Mouse (Mus musculus) right cerebral cortex, postnatal 36 days (tissue): ENCODE data around the gene Scfd1.

Source experiments
- DNase-seq, 2 experiments: peaks; one replicate each; pipeline ENCODE4 v3.0.0; 2022; ENCODE audit warnings: low spot score in 2 of 2, mixed read lengths in 1 of 2

Scfd1 gene

DNA sequence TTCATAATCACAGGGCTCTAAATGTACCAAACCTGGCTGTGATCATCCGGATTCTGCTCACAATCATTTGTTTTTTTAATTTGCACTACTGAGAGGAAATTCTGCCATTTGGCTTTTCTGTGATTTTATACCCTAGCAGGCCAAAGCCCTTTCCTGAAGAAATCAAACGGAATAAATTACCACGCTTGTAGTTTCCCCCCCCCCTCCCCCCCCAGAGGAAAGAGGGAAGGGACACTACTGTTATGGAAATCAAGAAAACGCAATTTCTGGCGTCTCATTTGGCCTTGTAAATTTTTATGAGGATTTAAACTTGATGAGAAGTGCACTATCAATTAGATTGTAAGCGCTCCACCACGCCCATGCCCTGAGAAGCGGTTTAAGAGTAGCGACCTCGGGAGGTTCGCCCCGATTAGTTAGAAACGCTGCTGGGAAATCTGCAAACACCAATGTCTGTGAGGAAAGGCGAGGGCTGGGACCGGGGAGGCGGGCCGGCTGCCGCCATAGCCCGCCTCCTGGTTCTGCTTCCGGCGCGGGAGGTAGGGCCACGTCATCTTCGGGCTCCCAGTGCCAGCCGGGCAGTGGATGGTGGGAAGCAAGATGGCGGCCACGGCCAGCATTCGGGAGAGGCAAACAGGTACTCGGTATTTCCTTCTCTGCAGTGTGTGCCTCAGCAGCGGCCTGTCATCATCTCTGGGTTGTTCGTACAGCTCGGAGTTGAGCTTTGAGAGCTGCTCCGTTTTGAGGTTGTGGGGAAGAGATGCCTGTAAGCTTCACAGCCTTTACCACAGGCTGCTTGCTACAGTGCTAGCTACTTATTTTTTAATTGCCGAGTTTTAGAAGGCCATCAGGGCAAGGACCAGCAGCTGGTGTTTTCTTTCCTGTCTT lies at the start of gene Scfd1:
Gene Scfd1, plus strand, starts transcription at position 508 of the 885 bp plus-strand sequence.
- peak; percentile 90 to 93 for DNase-seq

DNA sequence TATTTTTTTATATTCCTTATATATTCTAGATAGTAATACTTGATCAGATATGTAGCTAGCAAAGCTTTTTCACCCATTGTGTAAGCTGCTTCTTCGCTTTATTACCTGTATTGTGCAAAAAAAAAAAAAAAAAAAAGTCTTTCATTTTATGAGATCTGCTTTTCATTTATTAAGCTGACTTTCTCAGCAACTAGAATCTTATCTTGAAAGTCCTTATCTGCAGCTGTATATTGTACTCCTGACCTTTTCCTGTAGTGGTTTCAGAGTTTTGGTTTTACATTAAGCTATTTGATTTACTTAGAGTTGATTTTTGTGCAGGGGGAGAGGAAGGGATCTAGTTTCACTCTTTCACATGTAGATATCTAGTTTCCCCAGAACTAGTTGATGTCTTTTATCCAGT lies 40.3 kb upstream of the Scfd1 start:
- DNase-seq = no peak

DNA sequence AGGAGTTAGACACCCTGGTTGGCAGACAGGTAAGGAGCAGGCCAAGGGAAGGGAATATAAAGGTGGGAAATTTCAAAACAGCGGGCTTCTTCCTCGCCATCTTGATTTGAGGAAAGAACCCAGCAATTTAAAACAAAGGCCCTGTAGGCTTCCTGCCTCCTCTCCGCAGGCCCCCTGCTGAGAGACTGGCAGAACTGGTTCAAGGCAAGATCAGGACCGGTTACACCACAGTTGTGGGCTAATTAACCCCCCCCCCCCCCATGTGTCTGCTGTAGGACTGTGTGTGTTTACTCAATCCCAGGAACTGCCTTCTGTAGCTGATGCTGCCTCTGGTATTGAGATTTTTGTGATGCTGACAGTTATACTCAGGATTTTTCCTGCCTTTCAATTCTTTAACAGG lies 31.2 kb upstream of the Scfd1 start:
- no peak for DNase-seq

DNA sequence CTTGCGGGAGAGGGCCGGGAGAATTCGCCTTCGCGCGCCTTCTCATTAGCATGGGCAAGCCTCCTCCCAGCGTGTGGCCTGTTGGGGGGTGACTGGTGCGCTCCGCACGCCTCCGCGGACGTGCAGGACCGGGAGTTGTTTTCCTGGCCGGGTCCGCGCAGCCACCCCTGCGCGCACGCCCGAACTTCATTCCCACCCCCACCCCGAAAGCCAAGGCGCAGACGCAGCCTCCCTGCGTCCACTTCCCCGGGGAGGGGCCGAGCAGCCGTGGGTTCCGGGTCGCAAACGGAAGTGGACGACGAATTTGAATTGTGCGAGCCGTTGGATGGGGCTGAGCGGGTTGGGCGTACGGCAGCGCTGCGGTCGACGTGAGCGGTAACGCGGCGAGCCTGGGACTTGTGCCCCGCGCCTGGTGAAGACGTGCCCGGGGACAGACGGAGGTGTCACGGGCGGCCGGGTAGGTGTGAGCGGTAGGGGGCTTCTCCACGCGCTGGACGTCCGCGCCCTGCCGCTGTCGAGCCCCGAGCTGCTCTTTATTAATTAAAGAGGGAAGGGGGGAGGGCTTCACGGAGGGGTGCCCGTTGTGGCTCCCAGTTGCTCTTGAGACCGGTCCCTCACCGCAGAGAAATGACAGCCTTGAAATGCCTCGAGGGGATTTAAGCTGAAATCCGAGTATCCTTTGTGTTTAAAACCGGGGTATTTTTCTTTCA lies 29.2 kb upstream of the Scfd1 start, which contains the start of gene G2e3:
Gene G2e3, plus strand, starts transcription at position 74 of the 710 bp plus-strand sequence.
- peak; percentile 80 to 82 for DNase-seq

DNA sequence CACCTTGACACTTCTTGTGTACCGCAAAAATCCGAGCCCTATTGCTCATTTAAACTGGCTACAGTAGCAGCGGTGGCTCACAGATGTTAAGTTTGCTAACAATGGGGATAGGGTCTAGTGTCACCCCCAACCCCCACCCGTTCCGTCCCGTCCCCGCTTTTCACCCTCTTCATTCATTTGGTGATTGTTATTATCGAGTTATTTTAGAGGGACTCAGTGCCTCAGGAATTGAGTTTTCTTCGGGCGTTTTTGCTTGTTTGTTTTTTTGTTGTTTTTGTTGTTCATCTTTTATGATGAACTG lies 28.7 kb upstream of the Scfd1 start:
- no peak for DNase-seq

DNA sequence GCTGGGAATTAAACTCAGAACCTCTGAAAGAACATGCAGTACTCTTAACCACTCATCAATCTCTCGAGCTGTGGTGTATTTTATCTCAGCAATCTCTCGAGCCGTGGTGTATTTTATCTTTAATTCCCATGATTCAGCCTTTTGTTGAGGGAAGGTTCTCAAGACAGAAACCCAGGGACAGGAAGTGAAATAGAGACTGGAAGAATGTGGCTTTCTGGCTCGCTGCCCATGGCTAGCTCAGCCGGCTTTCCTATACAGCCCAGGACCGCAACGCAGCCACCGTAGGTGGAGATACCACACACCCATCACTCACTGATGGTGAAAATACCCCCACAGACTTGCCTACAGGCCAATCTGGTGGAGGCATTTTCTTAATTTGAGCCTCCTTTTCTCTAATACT lies 22.0 kb upstream of the Scfd1 start:
- no peak for DNase-seq

DNA sequence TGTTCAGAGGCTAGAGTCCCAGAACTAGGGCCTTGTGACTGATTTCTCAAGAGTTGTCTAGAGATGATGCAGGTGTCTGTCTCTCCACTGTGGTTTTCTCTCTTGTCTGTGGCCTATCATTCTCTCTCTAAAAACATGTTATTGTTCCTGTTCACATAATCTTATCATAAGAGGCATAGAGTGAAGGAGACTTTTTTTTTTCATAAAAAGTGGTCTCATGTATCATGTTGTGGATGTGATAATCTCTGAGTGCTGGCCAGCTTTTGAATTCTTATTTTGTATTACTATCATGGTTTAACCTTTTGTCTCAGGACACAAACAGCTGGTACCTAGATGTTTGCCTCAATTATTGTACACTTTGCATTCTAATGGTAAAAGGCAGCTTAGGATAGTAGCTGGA lies 16.0 kb upstream of the Scfd1 start:
- DNase-seq = no peak

DNA sequence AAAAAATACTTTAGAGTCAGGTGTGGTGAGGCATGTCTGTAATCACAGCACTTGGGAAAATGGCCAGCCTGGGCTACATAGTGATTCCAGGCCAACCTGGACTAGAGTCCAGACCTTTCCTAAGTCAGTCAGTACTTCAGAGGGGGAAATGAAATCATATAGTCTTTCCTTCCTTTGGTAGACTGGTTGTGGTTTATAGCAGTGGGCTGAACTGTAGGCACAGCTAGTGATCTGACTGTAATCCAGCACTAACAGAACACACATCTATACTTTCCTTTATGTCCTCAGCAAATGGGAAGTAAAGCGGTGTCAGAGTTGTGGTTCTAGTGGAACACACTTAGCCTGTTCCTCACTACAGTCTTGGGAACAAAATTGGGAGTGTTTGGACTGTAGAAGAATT lies 14.4 kb upstream of the Scfd1 start:
- DNase-seq = no peak

DNA sequence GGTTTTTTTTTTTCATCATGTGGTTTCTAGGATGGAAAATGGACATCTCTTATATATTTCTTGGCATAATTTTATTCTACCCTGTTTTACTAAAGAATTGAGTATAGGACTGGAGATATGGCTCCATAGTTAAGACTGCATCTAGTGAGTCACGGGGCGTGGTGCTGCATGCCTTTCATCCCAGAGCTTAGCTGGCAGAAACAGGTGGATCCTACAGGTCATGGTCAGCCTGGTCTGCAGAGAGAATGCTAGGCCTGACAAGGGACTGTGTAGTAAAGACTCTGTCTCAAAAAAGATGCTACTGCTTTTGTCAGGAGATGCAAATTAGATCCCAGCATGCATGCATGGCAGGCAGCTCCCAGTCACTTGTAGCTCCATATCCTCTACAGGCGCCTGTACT lies 8.8 kb upstream of the Scfd1 start:
- DNase-seq = no peak

DNA sequence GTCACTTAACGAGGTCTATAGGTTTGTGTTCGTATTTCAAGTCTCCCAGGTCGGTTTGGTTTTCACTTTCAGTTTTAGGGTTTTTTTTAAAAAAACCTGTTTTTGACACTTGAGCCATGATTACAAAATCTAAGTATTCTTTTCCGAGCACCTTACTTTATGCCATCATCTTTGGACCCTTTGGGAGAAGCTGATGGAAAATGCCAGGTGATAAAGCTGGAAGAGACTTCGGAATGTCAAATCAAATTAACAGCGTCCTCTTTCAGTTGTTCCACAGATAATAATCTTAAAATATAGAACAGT lies 529 bp downstream of the Scfd1 start:
- no peak for DNase-seq

DNA sequence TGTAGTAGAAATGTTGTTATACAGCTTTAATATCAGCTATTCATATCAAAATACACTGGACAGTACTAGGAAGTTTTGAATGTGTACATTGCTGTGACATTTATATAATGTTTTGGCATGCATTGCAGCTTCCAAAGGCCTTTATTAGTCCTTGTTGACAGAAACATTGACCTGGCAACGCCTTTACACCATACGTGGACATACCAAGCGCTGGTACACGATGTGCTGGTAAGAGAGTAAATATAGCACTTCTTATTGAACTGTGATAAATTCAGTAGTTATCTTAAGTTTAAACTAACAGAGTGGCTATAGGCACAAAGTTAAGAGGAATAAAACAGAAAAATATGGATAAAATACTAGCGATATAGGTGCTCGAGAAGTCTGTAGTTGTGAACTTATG lies 22.6 kb downstream of the Scfd1 start:
- no peak for DNase-seq

DNA sequence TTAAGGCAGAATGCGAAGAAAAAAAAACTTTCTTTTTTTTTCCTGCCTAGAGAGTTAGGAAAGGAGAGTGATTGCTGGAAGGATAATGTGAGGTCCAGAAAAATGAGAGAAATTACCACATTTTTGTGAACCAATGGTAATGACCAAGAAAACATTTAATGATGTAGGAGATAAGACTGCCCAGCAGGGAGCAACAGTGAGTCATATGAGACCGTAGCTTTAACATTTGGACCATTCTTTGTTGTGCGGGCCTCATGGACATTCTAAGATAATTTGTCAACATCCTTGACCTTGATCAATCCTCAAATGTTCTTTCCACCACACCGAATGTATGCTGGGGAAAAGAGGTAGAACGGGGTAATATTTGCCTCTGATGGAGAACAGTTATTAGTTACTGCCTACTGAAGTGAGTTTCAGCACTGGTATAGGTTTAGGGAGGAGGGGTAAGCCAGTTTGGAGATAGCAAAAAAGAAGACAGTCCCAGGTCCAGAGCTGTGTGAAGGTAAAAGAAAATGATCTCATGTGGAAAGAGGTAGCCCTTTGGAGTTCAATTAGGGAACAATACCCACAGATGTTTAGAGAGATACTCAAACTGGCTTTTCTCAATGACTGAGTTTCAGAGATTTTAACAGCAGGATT lies 24.9 kb downstream of the Scfd1 start:
- no peak for DNase-seq

DNA sequence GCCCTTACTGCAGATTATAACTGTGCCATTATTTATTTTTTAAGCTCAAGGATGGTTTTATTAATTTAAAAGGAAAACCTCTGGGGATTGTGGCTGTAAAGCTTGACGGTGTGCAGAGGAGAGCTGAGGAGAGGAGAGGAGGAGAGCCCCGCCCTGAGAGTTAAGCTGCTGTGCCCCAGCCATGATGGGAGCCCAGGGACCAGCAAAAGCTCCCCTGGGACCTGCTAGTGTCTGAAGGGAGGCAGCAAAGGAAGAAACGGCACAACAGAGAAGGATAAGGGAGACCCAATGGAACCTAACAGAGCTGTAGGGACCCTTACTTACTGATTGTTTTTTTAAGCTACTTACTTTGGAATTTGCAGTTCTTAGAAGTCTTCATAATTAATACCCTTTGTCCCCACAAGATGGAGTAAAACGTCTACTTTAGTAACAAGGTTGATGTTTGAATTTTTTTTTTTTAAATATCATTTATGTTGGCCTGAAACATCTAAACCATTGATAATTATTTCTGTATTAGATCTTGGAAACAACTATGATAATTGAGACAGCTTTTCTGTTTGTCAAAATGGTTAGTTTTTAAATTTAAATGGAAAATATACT lies 26.8 kb downstream of the Scfd1 start:
- DNase-seq = no peak

DNA sequence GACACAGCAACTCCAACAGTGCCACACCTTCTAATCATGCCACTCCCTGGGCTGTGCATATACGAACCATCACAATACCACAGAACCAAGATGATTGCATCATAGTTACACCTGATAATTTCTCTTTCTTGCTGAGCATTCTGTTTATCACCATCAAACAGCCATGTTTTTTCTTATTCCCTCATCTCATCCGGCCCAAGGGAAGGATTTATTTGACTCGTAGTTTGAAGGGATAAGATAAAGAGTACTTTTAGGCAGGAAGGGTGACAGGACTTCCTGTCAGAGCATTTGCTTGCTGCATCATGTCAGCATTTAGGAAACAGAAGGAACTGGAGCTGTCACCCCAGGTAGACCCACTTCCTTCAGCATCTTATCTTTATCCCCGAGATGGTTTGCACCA lies 34.1 kb downstream of the Scfd1 start:
- no peak for DNase-seq

DNA sequence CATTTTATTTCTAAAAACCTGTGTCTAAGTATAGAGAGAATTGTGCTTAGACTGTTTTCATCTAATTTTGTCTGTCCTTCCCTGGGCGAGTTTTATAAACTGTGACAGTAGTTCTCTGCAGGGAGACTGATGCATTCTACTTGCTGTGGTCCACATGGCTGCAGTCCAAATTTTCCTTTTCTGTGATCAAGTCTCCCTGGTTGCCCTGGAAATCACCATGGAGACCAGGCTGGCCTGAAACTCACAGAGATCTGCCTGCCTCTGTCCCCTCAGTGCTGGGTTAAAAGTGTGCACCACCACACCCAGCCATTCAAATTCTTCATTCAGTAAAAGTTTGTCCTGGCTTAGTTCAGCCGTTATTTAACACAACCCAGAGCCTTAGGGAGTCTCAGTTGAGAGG lies 60.2 kb downstream of the Scfd1 start:
- DNase-seq = no peak

DNA sequence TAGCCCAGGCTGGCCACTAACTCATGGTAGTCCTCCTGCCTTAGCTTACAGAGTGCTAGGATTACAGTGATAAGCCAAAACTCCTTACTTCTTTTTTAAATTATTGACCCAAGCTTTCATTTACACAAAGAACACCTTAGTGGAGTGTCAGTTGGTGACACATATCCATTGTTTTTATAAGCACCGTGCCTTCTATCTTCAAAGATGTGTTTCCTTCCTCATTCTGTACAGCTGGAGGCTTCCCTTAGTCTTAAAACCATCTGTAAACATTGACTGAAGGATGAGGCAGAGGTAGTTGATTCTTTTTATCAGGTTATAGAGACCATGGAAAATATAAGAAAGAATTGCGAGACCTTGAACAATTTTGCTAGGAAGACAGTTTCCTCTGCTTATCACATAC lies 61.0 kb downstream of the Scfd1 start:
- no peak for DNase-seq

DNA sequence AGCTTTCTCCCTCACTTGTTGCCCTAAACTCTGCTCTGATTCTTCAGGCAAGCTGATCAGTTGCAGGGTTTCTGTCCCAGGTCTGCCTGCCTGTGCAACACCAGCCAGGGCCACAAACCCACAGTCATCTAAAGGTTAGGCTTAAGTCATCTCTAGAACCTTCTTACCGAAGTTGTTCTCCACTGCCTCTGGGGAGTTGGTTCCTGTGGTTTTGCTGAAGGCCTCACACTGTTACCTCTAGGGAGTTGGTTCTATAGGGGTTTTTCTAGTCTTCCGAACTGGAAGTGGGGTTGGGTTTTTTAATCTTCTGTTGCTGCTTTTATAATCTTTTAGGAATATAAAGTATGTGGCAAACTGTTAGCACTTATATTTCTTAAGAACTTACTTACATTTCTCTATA lies 72.0 kb downstream of the Scfd1 start:
- no peak for DNase-seq

DNA sequence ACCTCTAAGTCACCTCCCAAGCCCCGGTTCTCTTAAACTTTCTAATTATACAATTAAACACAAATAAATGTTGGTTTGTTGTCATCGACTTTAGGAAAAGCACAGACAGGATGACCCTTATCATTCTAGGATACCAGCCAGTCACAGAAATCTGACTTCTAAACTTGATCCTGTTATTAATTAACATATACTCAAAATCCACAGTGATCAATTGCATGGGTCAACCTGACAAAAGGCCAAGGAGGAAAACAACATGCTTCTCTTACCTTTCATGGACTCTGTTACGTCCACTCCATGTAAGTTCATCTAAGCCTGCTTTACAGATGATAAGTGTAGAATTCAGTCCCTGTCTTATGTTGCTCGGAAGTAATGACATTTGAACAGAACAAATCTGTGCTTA lies 93.6 kb downstream of the Scfd1 start:
- DNase-seq = no peak

DNA sequence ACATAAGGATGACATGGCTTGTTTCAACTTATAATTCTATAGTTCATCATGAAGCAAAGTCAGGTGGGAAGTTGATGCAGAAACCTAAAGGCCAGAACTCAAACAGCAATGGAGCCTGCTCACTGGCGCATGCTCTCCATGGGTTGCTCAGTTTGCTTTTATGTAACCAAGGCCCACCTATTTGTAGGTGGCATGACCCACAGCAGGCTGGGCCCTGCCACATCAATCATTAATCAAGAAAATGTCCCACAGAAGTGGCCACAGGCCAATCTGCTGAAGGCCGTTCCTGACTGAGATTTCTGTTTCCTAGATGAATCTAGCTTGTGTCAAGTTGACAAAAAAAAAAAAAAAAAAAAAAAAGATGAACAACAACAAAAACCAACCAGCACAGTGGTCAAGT lies 103.9 kb downstream of the Scfd1 start:
- DNase-seq = no peak

DNA sequence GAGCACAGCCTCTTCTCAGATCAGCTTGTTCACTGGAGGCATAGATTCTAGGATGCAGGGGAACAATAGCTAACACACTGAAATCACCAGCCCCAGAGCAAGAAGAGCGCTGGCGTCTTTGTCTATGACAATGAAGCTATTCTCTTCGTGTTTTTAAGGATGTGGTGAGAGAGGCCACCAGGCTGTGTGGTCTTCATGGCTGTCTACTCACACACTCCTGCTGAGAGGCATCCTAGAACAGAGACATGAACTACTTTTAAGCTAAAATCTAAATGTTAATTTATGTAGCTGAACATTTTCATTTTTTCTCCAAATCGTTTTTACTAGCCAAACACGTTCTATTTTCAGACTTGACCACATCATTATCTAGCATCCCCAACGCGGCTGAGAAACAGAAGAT lies 114.7 kb downstream of the Scfd1 start:
- DNase-seq = no peak

DNA sequence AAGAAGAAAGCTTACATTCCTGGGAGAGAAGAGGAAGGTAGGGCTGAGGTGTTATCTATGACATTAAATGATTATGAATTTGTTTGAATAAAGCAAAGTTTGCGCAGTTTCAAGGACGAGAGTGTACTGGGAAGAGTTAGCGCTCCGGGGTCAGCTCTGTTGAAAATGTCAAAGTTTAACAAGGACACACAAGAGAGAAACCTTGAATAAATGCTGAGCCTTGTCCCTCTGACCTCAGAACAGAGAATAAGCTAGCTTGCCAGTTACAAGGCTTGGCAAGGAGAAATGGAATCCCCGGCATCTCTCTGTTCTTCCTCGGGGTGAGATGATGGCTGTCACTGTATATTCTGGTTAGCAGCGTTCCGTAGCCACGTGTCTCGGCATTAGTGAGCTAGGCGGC lies 116.2 kb downstream of the Scfd1 start:
- no peak for DNase-seq

DNA sequence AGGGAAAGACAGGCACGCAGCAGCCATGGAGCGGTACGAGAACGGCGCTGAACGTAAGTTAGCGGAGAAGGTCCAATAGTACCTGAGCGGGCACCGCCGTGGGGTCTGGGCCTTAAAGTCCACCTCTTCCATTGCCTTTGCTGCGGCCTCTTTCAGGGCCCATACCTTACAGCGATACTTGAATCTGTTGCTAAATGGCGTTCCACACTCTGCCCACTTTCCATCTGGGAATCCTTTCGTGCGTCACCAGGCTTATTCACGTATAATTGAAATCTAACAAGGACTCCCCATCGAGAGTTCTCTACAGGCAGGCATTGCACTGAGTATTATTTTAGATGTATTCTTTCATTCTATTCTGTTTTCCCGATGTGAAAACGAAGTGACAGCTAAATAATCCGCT lies 117.3 kb downstream of the Scfd1 start:
- peak; percentile 39 to 49 for DNase-seq
